Mouse (Mus musculus): ENCODE measurements around the gene Ltbp3. TPM values are rescaled to one million over a fixed set of nuclear protein-coding genes. Genes with fewer than 3 reads are reported as not detected.

The Ltbp3 gene
- polyA plus RNA-seq, 1 experiment from 2014 or later: 51.9 TPM

DNA sequence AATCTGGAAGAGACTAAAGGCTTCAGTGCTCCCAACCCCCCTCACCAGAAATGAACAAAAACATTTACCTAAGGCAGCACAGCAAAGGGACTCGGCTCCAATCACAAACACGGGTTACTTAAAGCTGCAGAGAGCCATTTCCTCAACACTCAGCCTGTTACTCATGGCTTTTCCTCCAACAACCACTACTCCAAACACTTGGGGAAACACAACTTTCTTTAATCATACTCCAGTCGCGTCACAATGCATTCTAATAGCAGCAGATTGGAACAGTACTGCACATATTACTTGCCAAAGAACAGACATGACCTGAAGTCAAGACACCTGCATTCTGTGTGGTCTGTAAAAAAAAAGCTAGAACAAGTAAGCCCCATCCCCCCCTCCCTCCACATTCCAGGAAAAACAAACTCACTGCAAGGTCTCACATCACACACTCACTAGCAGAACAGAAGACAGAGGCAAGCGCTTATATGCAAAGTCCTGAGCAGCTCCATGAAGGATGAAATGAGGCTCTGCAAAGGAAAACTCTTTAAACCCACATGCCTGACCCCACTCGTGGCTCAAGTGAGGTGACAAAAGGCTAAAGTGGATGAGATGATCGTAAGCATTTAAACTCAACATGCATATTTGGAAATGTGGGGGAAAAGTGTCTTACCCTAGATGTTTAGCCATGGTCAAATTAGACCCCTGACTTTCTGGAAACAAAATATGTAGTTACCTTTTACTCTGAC is 56.8 kb downstream of the Ltbp3 start:
- peak overlapping the region; percentile 85 for H3K4me2 ChIP-seq (replicated peaks; ENCODE audit: low read depth, low read length)
- no peaks in the 10 kb centered on the region for H3K9me3 ChIP-seq (ENCODE audit: low read length)
- H3K27me3 ChIP-seq (replicated peaks; ENCODE audit: insufficient read depth, low read length): no peaks in the 10 kb centered on the region
- WGBS: 1% methylated on average over 7 of the region's 7 CpGs
- peaks cover 31% of the 10 kb centered on the region; the same call in 1 of the 2 replicates for H3K36me3 ChIP-seq (ENCODE audit: insufficient read depth, low read length)
- H3K4me3 ChIP-seq (ENCODE audit: low read depth, low read length): peak overlapping the region; percentile 71
- peaks cover 4% of the 10 kb centered on the region; the same call in 1 of the 2 replicates for H3K4me1 ChIP-seq (ENCODE audit: insufficient read depth, low read depth, low read length)
- no peak for ATAC-seq
- TF ChIP-seq EP300 (IDR thresholded peaks at IDR 0.05) (0 out of 2 replicates have a peak, but pooled peaks have one; percentile 5), CTCF (IDR thresholded peaks at IDR 0.05) (no peak)
- DNase-seq (ENCODE audit: low spot score): peak; percentile 74
- peak overlapping the region; percentile 98 for H3K9ac ChIP-seq (replicated peaks; ENCODE audit: low read depth)
- peak overlapping the region; percentile 63 for H3K27ac ChIP-seq (ENCODE audit: low read length)

DNA sequence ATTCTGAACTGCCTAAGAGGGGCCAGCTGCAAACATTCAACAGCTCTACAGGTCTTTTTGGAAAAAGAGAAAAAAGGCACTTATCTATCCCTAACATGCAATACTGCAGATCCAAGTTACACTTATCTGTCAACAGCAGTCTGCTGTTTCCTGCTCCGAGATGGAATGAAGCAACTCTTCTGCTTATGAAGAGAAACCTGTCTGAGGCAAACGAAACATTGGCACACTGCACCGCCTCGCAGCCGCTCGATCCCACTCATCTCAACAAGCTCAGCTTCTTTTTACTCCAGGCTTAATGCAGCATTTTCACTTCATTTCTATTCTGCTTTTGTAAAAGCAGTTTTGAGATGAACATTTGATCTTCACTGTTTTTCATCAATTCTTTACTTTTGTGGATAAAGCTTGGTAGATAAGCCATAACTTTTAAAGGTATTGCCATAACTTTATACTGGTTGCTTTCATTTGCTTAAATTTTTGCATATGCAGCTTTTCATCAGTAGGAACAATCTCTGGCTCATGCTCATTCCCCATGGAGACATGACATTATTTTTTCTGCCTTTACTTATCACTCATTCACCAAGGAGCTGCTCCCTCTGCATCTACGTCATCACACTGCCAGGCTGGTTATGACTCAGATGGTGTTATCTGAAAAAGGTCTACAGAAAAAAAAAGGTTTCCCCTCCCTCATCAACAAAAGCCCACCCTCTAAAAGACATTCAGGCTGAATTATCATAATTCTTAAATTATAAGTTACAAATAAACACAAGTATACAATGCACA is 58.2 kb downstream of the Ltbp3 start:
- 0% methylated on average over 7 of the region's 7 CpGs for WGBS
- TF ChIP-seq CTCF (IDR thresholded peaks at IDR 0.05) (no peak), EP300 (IDR thresholded peaks at IDR 0.05) (peak; percentile 25)
- H3K36me3 ChIP-seq (ENCODE audit: insufficient read depth, low read length): peaks cover 31% of the 10 kb centered on the region; the same call in 1 of the 2 replicates
- H3K9me3 ChIP-seq (ENCODE audit: low read length): no peaks in the 10 kb centered on the region
- ATAC-seq (no peak), DNase-seq (ENCODE audit: low spot score) (peak; percentile 84)
- peak overlapping the region; percentile 85 for H3K4me2 ChIP-seq (replicated peaks; ENCODE audit: low read depth, low read length)
- H3K4me3 ChIP-seq (ENCODE audit: low read depth, low read length): peak overlapping the region; percentile 71
- H3K27ac ChIP-seq (ENCODE audit: low read length): peak overlapping the region; percentile 51
- peak overlapping the region; percentile 98 for H3K9ac ChIP-seq (replicated peaks; ENCODE audit: low read depth)
- H3K4me1 ChIP-seq (ENCODE audit: insufficient read depth, low read depth, low read length): peaks cover 6% of the 10 kb centered on the region; the same call in 1 of the 2 replicates
- H3K27me3 ChIP-seq (replicated peaks; ENCODE audit: insufficient read depth, low read length): no peaks in the 10 kb centered on the region

DNA sequence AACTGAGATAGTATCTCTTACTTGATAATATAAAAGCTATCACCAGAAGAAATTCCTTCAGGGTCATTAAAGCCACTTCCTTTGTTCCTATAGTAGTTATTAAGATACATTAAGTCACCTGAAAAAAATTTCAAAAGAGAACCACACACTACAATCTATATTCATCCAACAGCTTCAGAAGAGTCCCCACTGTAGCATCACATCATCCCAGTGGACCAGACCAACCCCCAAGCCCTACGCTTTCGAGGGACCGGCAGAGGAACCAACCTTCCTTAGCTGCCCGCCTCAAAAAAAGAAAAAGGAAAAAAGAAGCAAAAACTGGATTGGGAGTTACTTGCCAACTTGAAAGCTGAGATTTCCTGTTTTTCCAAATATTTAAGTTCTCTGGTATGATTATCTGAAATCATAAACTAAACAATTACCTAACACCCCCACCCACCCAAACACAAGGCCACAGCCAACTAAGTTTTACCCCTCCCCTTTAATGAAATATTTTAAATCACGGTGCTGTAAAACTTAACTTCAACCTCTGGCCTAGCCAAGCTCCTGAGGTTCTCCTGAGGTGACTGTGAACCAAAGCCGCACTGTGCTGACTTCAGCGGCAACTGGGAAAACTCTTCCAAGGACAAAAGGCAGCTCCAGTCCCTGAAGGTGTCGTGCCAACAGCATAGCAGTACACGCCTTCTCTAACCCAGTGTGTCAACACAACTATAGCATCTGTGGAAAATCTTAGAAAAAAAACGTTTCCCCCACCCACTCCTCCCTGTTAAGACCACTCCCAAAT is 59.1 kb downstream of the Ltbp3 start:
- TF ChIP-seq CTCF (IDR thresholded peaks at IDR 0.05) (no peak), EP300 (IDR thresholded peaks at IDR 0.05) (peak; percentile 32; the same call in 1 of the 2 replicates)
- peaks cover 15% of the 10 kb centered on the region; the same call in 1 of the 2 replicates for H3K4me1 ChIP-seq (ENCODE audit: insufficient read depth, low read depth, low read length)
- peak overlapping the region; percentile 71 for H3K4me3 ChIP-seq (ENCODE audit: low read depth, low read length)
- no peak for ATAC-seq
- H3K36me3 ChIP-seq (ENCODE audit: insufficient read depth, low read length): peaks cover 31% of the 10 kb centered on the region; the same call in 1 of the 2 replicates
- WGBS: 0% methylated on average over 10 of the region's 10 CpGs
- peak; percentile 79 for DNase-seq (ENCODE audit: low spot score)
- H3K4me2 ChIP-seq (replicated peaks; ENCODE audit: low read depth, low read length): peak overlapping the region; percentile 85
- H3K27me3 ChIP-seq (replicated peaks; ENCODE audit: insufficient read depth, low read length): no peaks in the 10 kb centered on the region
- peak overlapping the region; percentile 99 for H3K27ac ChIP-seq (ENCODE audit: low read length)
- H3K9me3 ChIP-seq (ENCODE audit: low read length): no peaks in the 10 kb centered on the region
- peak overlapping the region; percentile 98 for H3K9ac ChIP-seq (replicated peaks; ENCODE audit: low read depth)

DNA sequence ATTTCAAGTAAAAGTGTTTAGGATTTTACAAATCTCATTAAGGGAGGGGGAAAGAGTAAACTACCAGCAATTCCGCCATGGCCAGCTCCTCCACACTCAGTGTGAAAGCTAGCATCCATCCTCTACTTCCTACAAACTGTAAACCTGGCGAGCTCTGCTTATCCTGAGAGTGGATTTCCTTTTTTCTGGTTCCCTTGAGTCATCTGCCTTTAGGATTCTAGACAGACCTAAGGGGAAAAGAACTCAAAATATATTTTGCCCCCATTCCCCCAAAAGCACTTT is 59.6 kb downstream of the Ltbp3 start:
- H3K36me3 ChIP-seq (ENCODE audit: insufficient read depth, low read length): peaks cover 26% of the 10 kb centered on the region; the same call in 1 of the 2 replicates

DNA sequence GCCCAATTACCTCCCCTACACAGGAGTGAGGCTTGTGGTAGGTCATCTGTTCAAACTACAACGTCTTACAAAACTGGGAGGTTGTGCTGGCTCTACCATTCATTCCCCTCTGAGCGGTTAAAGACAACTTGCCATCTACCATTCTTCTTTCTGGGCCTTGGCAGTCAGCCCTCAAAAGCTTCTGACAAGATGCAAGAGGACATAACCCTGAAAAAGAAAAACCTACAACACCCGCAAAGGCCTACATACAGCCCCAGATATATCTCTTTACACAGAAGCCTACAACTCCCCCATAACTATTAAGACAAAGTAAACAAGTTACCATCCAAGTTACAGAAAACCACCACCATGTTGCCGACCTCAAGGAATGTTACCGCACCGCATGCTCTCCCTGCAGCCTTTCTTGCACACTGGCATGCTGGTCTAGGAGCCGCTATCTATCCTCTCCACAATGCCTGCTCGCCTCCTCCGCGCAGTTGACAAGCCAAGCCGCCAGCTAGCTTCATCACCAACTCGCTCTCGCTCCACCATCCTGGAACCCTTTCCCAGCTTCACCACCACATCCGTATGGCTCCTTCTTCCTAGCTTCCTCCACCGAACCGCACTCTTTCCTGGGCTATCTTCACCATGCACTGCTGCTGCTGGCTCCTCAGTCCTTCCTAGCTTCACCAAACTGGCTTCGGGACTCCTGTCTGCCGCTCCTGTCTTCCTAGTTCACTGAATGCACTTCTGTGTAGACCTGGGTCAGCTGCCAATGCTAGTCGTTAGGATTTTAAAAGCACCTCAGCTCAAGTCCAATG is 60.1 kb downstream of the Ltbp3 start:
- no peaks in the 10 kb centered on the region for H3K9me3 ChIP-seq (ENCODE audit: low read length)
- H3K4me3 ChIP-seq (ENCODE audit: low read depth, low read length): peak overlapping the region; percentile 71
- under 1% methylated on average over 19 of the region's 19 CpGs for WGBS
- DNase-seq (ENCODE audit: low spot score): peak; percentile 57
- H3K9ac ChIP-seq (replicated peaks; ENCODE audit: low read depth): peak overlapping the region; percentile 98
- no peak for ATAC-seq
- peaks cover 21% of the 10 kb centered on the region; the same call in 1 of the 2 replicates for H3K36me3 ChIP-seq (ENCODE audit: insufficient read depth, low read length)
- TF ChIP-seq EP300 (IDR thresholded peaks at IDR 0.05) (no peak), CTCF (IDR thresholded peaks at IDR 0.05) (no peak)
- peak overlapping the region; percentile 85 for H3K4me2 ChIP-seq (replicated peaks; ENCODE audit: low read depth, low read length)
- no peaks in the 10 kb centered on the region for H3K27me3 ChIP-seq (replicated peaks; ENCODE audit: insufficient read depth, low read length)
- peaks cover 20% of the 10 kb centered on the region for H3K4me1 ChIP-seq (ENCODE audit: insufficient read depth, low read depth, low read length)
- peak overlapping the region; percentile 99 for H3K27ac ChIP-seq (ENCODE audit: low read length)

More for the DNA sequence above, 59.6 kb downstream of the Ltbp3 start:
- peak overlapping the region; percentile 99 for H3K27ac ChIP-seq (ENCODE audit: low read length)
- peak overlapping the region; percentile 98 for H3K9ac ChIP-seq (replicated peaks; ENCODE audit: low read depth)
- ATAC-seq (no peak), DNase-seq (ENCODE audit: low spot score) (no peak)
- TF ChIP-seq EP300 (IDR thresholded peaks at IDR 0.05) (no peak), CTCF (IDR thresholded peaks at IDR 0.05) (no peak)
- H3K4me3 ChIP-seq (ENCODE audit: low read depth, low read length): peak overlapping the region; percentile 71
- H3K27me3 ChIP-seq (replicated peaks; ENCODE audit: insufficient read depth, low read length): no peaks in the 10 kb centered on the region
- H3K9me3 ChIP-seq (ENCODE audit: low read length): no peaks in the 10 kb centered on the region
- peaks cover 17% of the 10 kb centered on the region for H3K4me1 ChIP-seq (ENCODE audit: insufficient read depth, low read depth, low read length)
- H3K4me2 ChIP-seq (replicated peaks; ENCODE audit: low read depth, low read length): peak overlapping the region; percentile 85
- WGBS: 2% methylated on average over 2 of the region's 2 CpGs

Measured in lung, postnatal 0 days (tissue).